Mouse (Mus musculus): ENCODE results near the gene Gm4836. TPM values are rescaled to one million over a fixed set of nuclear protein-coding genes. Genes with fewer than 3 reads are reported as not detected.
"Not testable (repeated sequence)": the region's sequence is repeated elsewhere in the genome, so short reads cannot be mapped to it uniquely, and the experiment has no call there.

Gm4836 gene
- not detected in 2 replicates for polyA plus RNA-seq (2015; fragmentation: Nextera tagmentation; extraction: Ambion mirVana)

GRCm38 (mm10) chrX:28293532-28293931 is at the start of gene Gm4836:
Gene Gm4836 (minus strand): TSS chrX:28293632.
- H3K9ac ChIP-seq (ENCODE audit: low read length); H3K27ac ChIP-seq (ENCODE audit: low read length); H3K9me3 ChIP-seq (replicated peaks; ENCODE audit: control insufficient read depth, low read length); H3K4me1 ChIP-seq (ENCODE audit: control insufficient read depth, insufficient read depth, low read length); ATAC-seq (ENCODE audit: insufficient read depth, low FRiP score); H3K36me3 ChIP-seq (ENCODE audit: control insufficient read depth, insufficient read depth, low read length); H3K4me2 ChIP-seq (ENCODE audit: low read depth, low read length); H3K4me3 ChIP-seq (replicated peaks; ENCODE audit: low read length); H3K27me3 ChIP-seq (ENCODE audit: control insufficient read depth, insufficient read depth, low read length): not testable (repeated sequence)
- no CpG with 5 or more reads among the region's 6 CpGs for WGBS
